Mouse (Mus musculus) limb, embryonic 14.5 days (tissue): Measurements from ENCODE around the gene Gdpd4. TPM values are rescaled to one million over a fixed set of nuclear protein-coding genes. Genes with fewer than 3 reads are reported as not detected.

Experiments
- ATAC-seq: fragments of 200-750 bp; cut with Nextera tagmentation; 2 replicates; pipeline ENCODE4 v1.8.0; 2017; ENCODE audit warnings: low read depth, moderate number of reproducible peaks, moderate TSS enrichment; ENCODE audit not compliant: low FRiP score
- DNase-seq: peaks from one replicate; pipeline ENCODE4 v3.0.0-alpha.2; 2015; ENCODE audit warnings: low spot score
- H3K27ac ChIP-seq: fragments of 300-500 bp; sonication (generic); replicated peaks from 2 replicates; pipeline ENCODE4 v1.5.1; 2014; ENCODE audit warnings: low read depth, mild to moderate bottlenecking, low read length, moderate library complexity, mixed read lengths
- H3K27me3 ChIP-seq: fragments of 300-500 bp; sonication (generic); 2 replicates; pipeline ENCODE4 v1.6.1; 2014; ENCODE audit warnings: low read length, mixed read lengths; ENCODE audit not compliant: control insufficient read depth, insufficient read depth
- H3K36me3 ChIP-seq: fragments of 300-500 bp; sonication (generic); 2 replicates; pipeline ENCODE4 v1.6.1; 2014; ENCODE audit warnings: mild to moderate bottlenecking, low read length, moderate library complexity, mixed read lengths; ENCODE audit not compliant: control insufficient read depth, insufficient read depth
- H3K4me1 ChIP-seq: fragments of 300-500 bp; sonication (generic); 2 replicates; pipeline ENCODE4 v1.6.1; 2014; ENCODE audit warnings: antibody characterized with exemption, low read length, mixed read lengths; ENCODE audit not compliant: control insufficient read depth, insufficient read depth
- H3K4me2 ChIP-seq: fragments of 300-500 bp; sonication (generic); replicated peaks from 2 replicates; pipeline ENCODE4 v1.6.1; 2014; ENCODE audit warnings: low read depth, mild to moderate bottlenecking, low read length, moderate library complexity; ENCODE audit not compliant: severe bottlenecking
- H3K4me3 ChIP-seq: fragments of 300-500 bp; sonication (generic); replicated peaks from 2 replicates; pipeline ENCODE4 v1.5.1; 2014; ENCODE audit warnings: low read length
- H3K9ac ChIP-seq: fragments of 300-500 bp; sonication (generic); 2 replicates; pipeline ENCODE4 v1.6.1; 2014; ENCODE audit warnings: mild to moderate bottlenecking, low read depth, low read length, moderate library complexity; ENCODE audit not compliant: severe bottlenecking
- H3K9me3 ChIP-seq: fragments of 300-500 bp; sonication (generic); 2 replicates; pipeline ENCODE4 v1.6.1; 2016; ENCODE audit warnings: low read length; ENCODE audit not compliant: control insufficient read depth
- POLR2A ChIP-seq: fragments of 200-500 bp; IDR thresholded peaks from 2 replicates; pipeline ENCODE4 v1.8.0; 2012; ENCODE audit warnings: inconsistent platforms, mild to moderate bottlenecking, moderate library complexity, borderline replicate concordance; ENCODE audit not compliant: insufficient read depth, insufficient read length; ENCODE audit errors: extremely low read depth
- whole genome bisulfite sequencing: fragments of 180-500 bp; shearing (Covaris S2); extraction: QIAGEN DNeasy Blood & Tissue Kit; methylation state at CpG from one replicate; pipeline ENCODE4 v1.1.7; 2014; 5-methylcytosine and 5-hydroxymethylcytosine counted together
- polyA plus RNA-seq, 2 experiments: library from polyadenylated mRNA; depleted of rRNA in 1 of 2; stranded (reverse) in 1 of 2; unstranded in 1 of 2; fragments of >200 nt; fragmentation: Nextera tagmentation in 1 of 2; extraction: Ambion mirVana in 1 of 2; gene quantifications; 2 replicates each; pipeline versions ENCODE4 v1.2.1 to v1.2.3; 2012 to 2014

Gene Gdpd4
- polyA plus RNA-seq, 2 experiments, result not detected

DNA sequence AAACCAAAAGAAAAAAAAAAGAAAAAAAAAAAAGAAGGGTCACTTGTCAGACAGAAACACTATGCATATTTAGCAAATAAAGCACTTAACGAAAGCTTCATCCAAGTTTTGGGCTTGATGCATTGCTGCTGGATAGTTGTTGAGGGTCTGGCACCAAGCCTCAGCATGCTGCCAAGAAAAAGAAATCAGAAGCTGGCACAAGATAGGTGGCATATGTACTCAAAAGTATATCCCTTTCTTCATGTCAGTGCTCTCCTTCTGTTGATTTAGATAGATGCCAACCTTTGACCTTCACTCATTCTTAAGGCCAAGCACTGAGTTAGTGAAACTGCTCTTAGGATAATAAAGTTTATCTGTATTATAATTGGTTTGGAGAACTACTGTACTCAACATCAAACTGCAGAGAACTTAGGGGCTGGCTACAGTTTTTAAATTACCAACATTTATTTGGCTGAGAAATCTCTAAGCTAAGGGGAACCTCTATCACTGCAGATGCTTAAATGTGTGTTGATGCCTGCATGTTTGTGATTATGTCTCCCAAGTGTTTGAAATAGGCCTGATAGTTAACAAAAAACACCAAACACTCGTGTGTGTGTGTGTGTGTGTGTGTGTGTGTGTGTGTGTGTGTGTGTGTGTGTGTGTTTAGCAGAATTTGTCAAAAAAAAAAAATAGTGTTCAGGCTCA lies 4.8 kb upstream of the Gdpd4 start:
- 72% methylated on average over 2 of the region's 2 CpGs for WGBS
- no peak overlapping the region for H3K4me3 ChIP-seq
- no peaks in the 10 kb centered on the region for H3K4me1 ChIP-seq
- no peak for ATAC-seq
- no peak overlapping the region for H3K9ac ChIP-seq
- H3K4me2 ChIP-seq, result no peak overlapping the region
- H3K36me3 ChIP-seq, result 0 out of 2 replicates have a peak, but pooled peaks cover 4% of the 10 kb centered on the region
- DNase-seq, result no peak
- no peaks in the 10 kb centered on the region for H3K27me3 ChIP-seq
- no peaks in the 10 kb centered on the region for H3K9me3 ChIP-seq
- no peak overlapping the region for H3K27ac ChIP-seq
- no peak for TF ChIP-seq POLR2A

DNA sequence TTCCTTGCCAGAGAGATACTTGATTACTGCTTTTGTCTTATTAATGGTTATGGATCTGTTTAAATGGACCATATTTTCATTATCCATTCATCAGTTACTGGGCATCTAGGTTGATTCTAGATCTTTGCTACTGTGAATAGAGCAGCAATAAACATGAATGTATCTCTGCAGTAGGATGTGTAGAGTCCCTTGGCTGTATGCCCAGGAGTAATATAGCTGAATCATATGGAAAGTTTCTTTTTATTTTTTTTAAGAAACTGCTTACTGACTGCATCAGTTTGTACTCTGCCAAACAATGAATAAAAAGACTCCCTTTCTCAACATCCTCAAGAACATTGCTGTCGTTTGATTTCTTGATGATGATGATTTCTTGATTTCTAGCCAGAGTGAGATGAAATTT lies 6.1 kb downstream of the Gdpd4 start:
- no peak for ATAC-seq
- Histone ChIP-seq H3K9ac (no peak overlapping the region), H3K4me3 (no peak overlapping the region), H3K36me3 (no peaks in the 10 kb centered on the region), H3K27me3 (no peaks in the 10 kb centered on the region), H3K9me3 (no peaks in the 10 kb centered on the region), H3K4me2 (no peak overlapping the region), H3K4me1 (no peaks in the 10 kb centered on the region), H3K27ac (no peak overlapping the region)
- no peak for TF ChIP-seq POLR2A
- WGBS, result 51% methylated on average over 1 of the region's 1 CpGs
- DNase-seq, result peak; percentile 76

DNA sequence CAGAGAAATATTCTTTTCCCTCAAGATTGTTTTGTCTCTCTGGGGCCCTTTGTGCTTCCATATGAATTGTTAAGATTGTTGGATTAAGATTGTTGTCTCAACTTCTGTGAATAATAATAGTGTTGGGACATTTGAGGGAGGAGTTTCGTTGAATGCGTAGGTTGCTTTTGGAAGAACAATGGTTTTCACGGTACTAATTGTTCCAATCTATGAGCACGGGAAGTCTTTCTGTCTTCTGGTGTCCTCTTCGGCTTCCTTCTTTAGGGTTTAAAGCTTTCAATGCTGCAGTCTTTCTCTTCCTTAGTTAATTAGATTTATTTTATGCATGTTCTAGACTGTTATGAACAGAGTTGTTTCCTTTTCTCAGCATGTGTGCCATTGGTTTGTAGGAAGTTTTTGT lies 7.2 kb downstream of the Gdpd4 start:
- Histone ChIP-seq H3K4me3 (no peak overlapping the region), H3K27ac (no peak overlapping the region), H3K9ac (no peak overlapping the region), H3K27me3 (no peaks in the 10 kb centered on the region), H3K9me3 (no peaks in the 10 kb centered on the region), H3K4me2 (no peak overlapping the region), H3K4me1 (no peaks in the 10 kb centered on the region), H3K36me3 (no peaks in the 10 kb centered on the region)
- ATAC-seq (no peak), DNase-seq (no peak)
- TF ChIP-seq POLR2A, result no peak
- 90% methylated on average over 5 of the region's 5 CpGs for WGBS

DNA sequence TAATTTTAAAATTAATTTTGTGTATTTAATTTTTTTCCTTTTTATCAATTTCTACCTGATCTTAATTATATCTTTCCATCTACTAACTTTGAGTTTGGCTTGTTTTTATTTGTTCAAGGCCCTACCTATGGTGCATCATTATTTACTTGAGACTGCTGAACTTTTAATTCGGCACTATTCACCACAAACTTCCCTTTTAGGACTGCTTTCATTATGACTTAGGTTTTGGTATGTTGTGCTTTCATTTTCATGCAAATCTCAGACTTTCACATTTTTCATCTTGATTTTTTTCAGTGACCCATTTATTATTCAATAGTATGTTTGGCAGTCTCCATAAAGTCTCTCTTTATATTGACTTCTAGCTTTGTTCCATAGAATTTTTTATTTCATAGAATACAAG lies 24.7 kb downstream of the Gdpd4 start:
- H3K27me3 ChIP-seq, result no peaks in the 10 kb centered on the region
- no peak for DNase-seq
- no peaks in the 10 kb centered on the region for H3K4me1 ChIP-seq
- no peaks in the 10 kb centered on the region for H3K9me3 ChIP-seq
- H3K36me3 ChIP-seq, result no peaks in the 10 kb centered on the region
- no peak overlapping the region for H3K4me2 ChIP-seq
- TF ChIP-seq POLR2A, result no peak
- ATAC-seq, result no peak
- no peak overlapping the region for H3K9ac ChIP-seq
- no peak overlapping the region for H3K27ac ChIP-seq
- WGBS, result 90% methylated on average over 1 of the region's 1 CpGs
- no peak overlapping the region for H3K4me3 ChIP-seq

DNA sequence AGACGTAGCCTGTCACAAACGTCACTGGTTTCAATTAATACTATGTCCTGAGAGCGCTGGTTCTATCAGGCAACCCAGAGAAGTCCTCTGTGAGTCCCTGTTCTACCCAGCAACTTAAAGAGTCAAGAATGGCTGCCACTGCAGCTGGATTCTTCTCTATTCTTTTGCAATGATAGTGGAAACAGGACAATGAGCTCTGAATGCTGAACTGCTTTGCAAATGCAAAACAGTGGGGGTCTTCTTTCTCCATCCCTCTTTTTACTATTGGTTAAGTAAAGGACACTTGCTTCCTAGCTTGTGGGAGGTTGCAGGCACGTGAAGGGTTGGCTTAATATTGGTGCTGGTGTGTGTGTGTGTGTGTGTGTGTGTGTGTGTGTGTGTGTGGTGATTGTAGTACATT lies 52.7 kb downstream of the Gdpd4 start:
- Histone ChIP-seq H3K9ac (no peak overlapping the region), H3K4me3 (no peak overlapping the region), H3K27ac (no peak overlapping the region), H3K27me3 (no peaks in the 10 kb centered on the region), H3K4me2 (no peak overlapping the region), H3K36me3 (no peaks in the 10 kb centered on the region), H3K9me3 (no peaks in the 10 kb centered on the region), H3K4me1 (no peaks in the 10 kb centered on the region)
- no peak for TF ChIP-seq POLR2A
- DNase-seq (no peak), ATAC-seq (no peak)
- 30% methylated on average over 4 of the region's 4 CpGs for WGBS
